Mouse (Mus musculus): ENCODE measurements around the gene 4933414I15Rik.

DNA sequence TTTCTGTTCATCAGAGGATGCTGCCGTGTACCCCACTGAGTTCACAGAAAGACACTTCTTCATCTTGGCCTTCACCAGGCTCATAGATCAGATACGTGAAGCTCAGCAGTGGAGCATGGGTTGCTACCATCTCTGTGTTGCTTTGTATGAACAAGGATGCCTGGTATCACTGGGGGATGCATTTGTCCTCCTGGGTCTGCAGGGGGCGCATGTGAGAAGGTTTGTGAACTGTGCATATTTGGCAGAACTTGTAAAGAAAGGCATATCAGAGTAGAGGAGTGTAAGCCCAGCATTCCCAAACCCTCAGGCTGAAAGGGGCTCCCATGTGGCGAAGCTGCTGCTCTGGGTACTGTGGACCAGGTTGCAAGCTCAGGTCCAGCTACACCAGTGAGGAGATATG, 33.7 kb upstream of the 4933414I15Rik start:
- TF ChIP-seq CTCF (IDR thresholded peaks at IDR 0.05; ENCODE audit: control insufficient read depth, insufficient read depth, insufficient read length) (no peak), CEBPB (IDR thresholded peaks at IDR 0.05; ENCODE audit: low read depth) (no peak), USF1 (IDR thresholded peaks at IDR 0.05; ENCODE audit: low read depth) (no peak)
